Mouse (Mus musculus) ES-E14 (cell line): ENCODE data around the gene Slpi. TPM values are rescaled to one million over a fixed set of nuclear protein-coding genes. Genes with fewer than 3 reads are reported as not detected.

ENCODE experiments used
- DNase-seq: peaks from one replicate; pipeline ENCODE4 v3.0.0-alpha.2; 2013; ENCODE audit warnings: low read depth, low spot score
- H3K27ac ChIP-seq: 2 replicates; pipeline ENCODE4 v1.5.1; 2012; ENCODE audit warnings: low read depth, mild to moderate bottlenecking, low read length, moderate library complexity, mixed read lengths; ENCODE audit not compliant: poor library complexity, insufficient read depth, severe bottlenecking
- H3K36me3 ChIP-seq: 2 replicates; pipeline ENCODE4 v1.6.1; 2012; ENCODE audit warnings: mild to moderate bottlenecking, low read length, moderate library complexity, mixed read lengths; ENCODE audit not compliant: control insufficient read depth, poor library complexity, insufficient read depth, severe bottlenecking
- H3K4me1 ChIP-seq, 2 experiments: fragments of 150-350 bp in 1 of 2; sonication (generic) in 1 of 2; 2 replicates each; pipeline ENCODE4 v1.6.1; 2012; ENCODE audit warnings: low read length in 2 of 2, mild to moderate bottlenecking in 1 of 2, mixed read lengths in 1 of 2; ENCODE audit not compliant: control insufficient read depth in 2 of 2, insufficient read depth in 2 of 2, poor library complexity in 1 of 2
- H3K4me3 ChIP-seq, 2 experiments: fragments of 150-350 bp in 1 of 2; sonication (generic) in 1 of 2; 2 replicates each; pipeline ENCODE4 v1.5.1; 2012; ENCODE audit warnings: low read length in 2 of 2, low read depth in 1 of 2, mild to moderate bottlenecking in 1 of 2, mixed read lengths in 1 of 2; ENCODE audit not compliant: insufficient read depth in 1 of 2, poor library complexity in 1 of 2, severe bottlenecking in 1 of 2
- H3K9ac ChIP-seq: 2 replicates; pipeline ENCODE4 v1.6.1; 2012; ENCODE audit warnings: low read depth, mild to moderate bottlenecking, low read length, mixed read lengths; ENCODE audit not compliant: poor library complexity, insufficient read depth, severe bottlenecking
- H3K9me3 ChIP-seq: fragments of 150-350 bp; sonication (generic); 2 replicates; pipeline ENCODE4 v1.6.1; 2012; ENCODE audit warnings: low read depth, mild to moderate bottlenecking, low read length; ENCODE audit not compliant: control insufficient read depth, insufficient read depth
- CHD2 ChIP-seq: IDR thresholded peaks from 2 replicates; pipeline ENCODE4 v1.6.1; 2014; ENCODE audit warnings: mild to moderate bottlenecking, low read depth, low read length, inconsistent platforms
- HCFC1 ChIP-seq: IDR thresholded peaks from 2 replicates; pipeline ENCODE4 v1.6.1; 2012; ENCODE audit warnings: low read length, inconsistent platforms, borderline replicate concordance; ENCODE audit not compliant: insufficient read depth
- MAFK ChIP-seq: IDR thresholded peaks from 2 replicates; pipeline ENCODE4 v1.6.1; 2014; ENCODE audit warnings: mild to moderate bottlenecking, low read depth, low read length, inconsistent platforms; ENCODE audit not compliant: insufficient read depth
- ZC3H11A ChIP-seq: IDR thresholded peaks from 2 replicates; pipeline ENCODE4 v1.6.1; 2012; ENCODE audit warnings: low read depth, mild to moderate bottlenecking, inconsistent platforms, low read length, borderline replicate concordance
- ZNF384 ChIP-seq: IDR thresholded peaks from 2 replicates; pipeline ENCODE4 v1.6.1; 2012; ENCODE audit warnings: low read depth, low read length, inconsistent platforms
- in situ Hi-C, 2 experiments: fragments of 600-800 bp; cut with MboI; formaldehyde crosslinking; loops; one replicate each; pipeline ENCODE4 v1.15.1; 2025; ENCODE audit warnings: low sequenced_read_pairs in 2 of 2, inconsistent platforms in 1 of 2; ENCODE audit not compliant: unreplicated experiment in 2 of 2
- total RNA-seq: library from RNA; depleted of rRNA; stranded (reverse); fragments of 300-350 nt; gene quantifications from 2 replicates; pipeline ENCODE4 v1.2.3, GENCODE M21; 2012

Slpi gene
- total RNA-seq, 1 experiment = not detected

DNA sequence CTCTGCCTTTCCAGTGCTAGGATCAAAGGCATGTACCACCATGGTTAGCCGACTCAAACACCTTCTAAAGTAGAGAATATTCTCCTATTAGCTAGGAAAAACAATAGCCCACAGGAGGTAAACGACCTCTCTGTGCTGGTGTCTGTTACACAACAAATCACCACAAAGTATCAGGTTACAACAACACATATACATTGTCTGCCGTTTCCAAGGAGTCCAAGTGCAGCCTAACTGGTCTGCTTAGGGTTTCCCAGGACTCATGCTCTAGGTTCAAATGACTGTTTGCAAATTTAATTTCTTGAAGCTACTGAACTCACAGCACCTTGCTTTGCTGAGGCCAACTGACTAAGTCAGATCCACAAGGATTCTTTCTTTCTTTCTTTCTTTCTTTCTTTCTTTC is 30.6 kb upstream of the Slpi start:
- TF ChIP-seq CHD2 = no peak
- peak; percentile 79 for TF ChIP-seq ZNF384
- H3K4me3 ChIP-seq = no peak overlapping the region
- H3K36me3 ChIP-seq = peaks cover 5% of the 10 kb centered on the region; the same call in 1 of the 2 replicates
- H3K4me1 ChIP-seq = peaks cover 1 to 8% of the 10 kb centered on the region in 2 experiments; a peak in 1 of 4 replicates
- H3K9me3 ChIP-seq = no peaks in the 10 kb centered on the region
- H3K27ac ChIP-seq = no peak overlapping the region
- H3K9ac ChIP-seq = no peak overlapping the region
- DNase-seq = no peak
- in situ Hi-C loops = no loop called here

- in situ Hi-C loops = no loop called here
- TF ChIP-seq CHD2 (no peak), ZNF384 (no peak), ZC3H11A (no peak), HCFC1 (no peak), MAFK (no peak)
- H3K9me3 ChIP-seq = no peaks in the 10 kb centered on the region
- DNase-seq = no peak
- peaks cover 1 to 11% of the 10 kb centered on the region in 2 experiments; a peak in 1 of 4 replicates for H3K4me1 ChIP-seq
- no peak overlapping the region for H3K9ac ChIP-seq
- no peak overlapping the region for H3K4me3 ChIP-seq
- no peak overlapping the region for H3K27ac ChIP-seq
- peaks cover 1% of the 10 kb centered on the region; the same call in 1 of the 2 replicates for H3K36me3 ChIP-seq
These were observed 29.5 kb upstream of the Slpi start for GRCm38 (mm10) chr2:164418308-164418875.

GRCm38 (mm10) chr2:164417198-164417597 is 28.3 kb upstream of the Slpi start:
- in situ Hi-C loops = no loop called here
- Histone ChIP-seq H3K27ac (no peak overlapping the region), H3K36me3 (no peaks in the 10 kb centered on the region), H3K9ac (no peak overlapping the region), H3K4me1 (peaks cover 1 to 11% of the 10 kb centered on the region in 2 experiments; a peak in 1 of 4 replicates), H3K9me3 (no peaks in the 10 kb centered on the region), H3K4me3 (no peak overlapping the region)
- TF ChIP-seq CHD2 (no peak), ZC3H11A (no peak), ZNF384 (peak; percentile 97), HCFC1 (no peak), MAFK (no peak)
- DNase-seq = no peak

DNA sequence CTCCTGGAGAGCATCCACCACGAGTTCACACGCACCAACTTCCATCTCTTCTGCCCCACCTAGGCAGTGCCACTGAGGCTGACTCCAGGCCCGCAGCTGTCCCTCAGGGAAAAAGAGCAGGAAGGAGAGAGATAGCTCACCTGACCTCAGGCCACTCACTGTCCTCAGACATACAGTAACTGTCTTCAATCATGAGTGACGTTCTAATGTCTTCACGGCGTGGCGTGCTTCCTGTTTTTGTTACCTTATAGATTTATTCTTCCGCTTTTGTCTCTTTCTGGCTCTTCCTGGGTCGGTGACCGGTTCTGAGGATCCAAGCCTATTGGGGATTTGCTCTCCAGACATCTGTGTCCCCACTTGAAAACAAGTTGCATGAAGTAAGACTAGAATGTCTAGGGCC is 25.7 kb upstream of the Slpi start:
- Histone ChIP-seq H3K4me1 (peaks cover 1 to 11% of the 10 kb centered on the region in 2 experiments; a peak in 1 of 4 replicates), H3K9ac (0 out of 2 replicates have a peak overlapping the region, but pooled peaks have one; percentile 9), H3K9me3 (no peaks in the 10 kb centered on the region), H3K4me3 (peak overlapping the region; percentile 48 to 54; a peak in 3 of 4 replicates), H3K27ac (no peak overlapping the region), H3K36me3 (no peaks in the 10 kb centered on the region)
- TF ChIP-seq ZC3H11A = no peak
- TF ChIP-seq CHD2 = no peak
- TF ChIP-seq HCFC1 = no peak
- no peak for TF ChIP-seq ZNF384
- TF ChIP-seq MAFK = no peak
- in situ Hi-C loops = no loop called here
- DNase-seq = no peak

DNA sequence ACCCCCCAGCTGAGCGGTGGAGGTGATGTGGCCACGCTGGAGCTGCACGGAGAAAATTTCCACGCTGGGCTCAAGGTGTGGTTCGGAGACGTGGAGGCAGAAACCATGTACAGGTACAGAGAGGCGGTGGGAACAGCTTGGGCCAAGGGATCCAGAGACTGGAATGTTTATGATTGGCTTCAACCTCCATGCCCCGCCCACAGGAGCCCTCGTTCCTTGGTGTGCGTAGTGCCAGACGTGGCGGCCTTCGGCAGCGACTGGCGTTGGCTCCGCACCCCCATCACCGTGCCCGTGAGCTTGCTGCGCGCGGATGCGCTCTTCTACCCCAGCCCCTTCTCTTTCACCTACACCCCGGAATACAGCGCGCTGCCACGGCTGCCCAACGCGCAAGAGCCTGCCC is 25.3 kb upstream of the Slpi start:
- H3K4me3 ChIP-seq = peak overlapping the region; percentile 48 to 54; a peak in 3 of 4 replicates
- no peak for DNase-seq
- no peaks in the 10 kb centered on the region for H3K9me3 ChIP-seq
- no peak overlapping the region for H3K27ac ChIP-seq
- H3K36me3 ChIP-seq = no peaks in the 10 kb centered on the region
- peaks cover 1 to 11% of the 10 kb centered on the region in 2 experiments; a peak in 1 of 4 replicates for H3K4me1 ChIP-seq
- H3K9ac ChIP-seq = peak overlapping the region; percentile 45; the same call in 1 of the 2 replicates
- in situ Hi-C loops = no loop called here
- TF ChIP-seq ZC3H11A (no peak), HCFC1 (no peak), MAFK (no peak), CHD2 (no peak), ZNF384 (no peak)
